Mouse (Mus musculus) neural tube, embryonic 13.5 days (tissue): ENCODE measurements around the gene Egfl8. TPM values are rescaled to one million over a fixed set of nuclear protein-coding genes. Genes with fewer than 3 reads are reported as not detected.
A peak's percentile ranks its signal among the peaks of the same experiment; 100 is the strongest.

Experiments used
- ATAC-seq: fragments of 200-750 bp; cut with Nextera tagmentation; 2 replicates; pipeline ENCODE4 v1.8.0; 2017; ENCODE audit warnings: low read depth, mild to moderate bottlenecking, moderate TSS enrichment, moderate library complexity
- H3K27ac ChIP-seq: fragments of 300-500 bp; sonication (generic); replicated peaks from 2 replicates; pipeline ENCODE4 v1.5.1; 2015; ENCODE audit warnings: moderate library complexity, mild to moderate bottlenecking, inconsistent platforms
- H3K27me3 ChIP-seq: fragments of 300-500 bp; sonication (generic); 2 replicates; pipeline ENCODE4 v1.6.1; 2015; ENCODE audit warnings: mild to moderate bottlenecking, inconsistent platforms
- H3K36me3 ChIP-seq: fragments of 300-500 bp; sonication (generic); 2 replicates; pipeline ENCODE4 v1.6.1; 2015; ENCODE audit warnings: mild to moderate bottlenecking, inconsistent platforms
- H3K4me1 ChIP-seq: fragments of 300-500 bp; sonication (generic); replicated peaks from 2 replicates; pipeline ENCODE4 v1.6.1; 2015; ENCODE audit warnings: inconsistent platforms
- H3K4me2 ChIP-seq: fragments of 300-500 bp; sonication (generic); 2 replicates; pipeline ENCODE4 v1.6.1; 2015; ENCODE audit warnings: inconsistent platforms, mild to moderate bottlenecking, moderate library complexity
- H3K4me3 ChIP-seq: fragments of 300-500 bp; sonication (generic); 2 replicates; pipeline ENCODE4 v1.5.1; 2015; ENCODE audit warnings: mild to moderate bottlenecking, inconsistent platforms
- H3K9ac ChIP-seq: fragments of 300-500 bp; sonication (generic); 2 replicates; pipeline ENCODE4 v1.6.1; 2015; ENCODE audit warnings: moderate library complexity, mild to moderate bottlenecking, inconsistent platforms
- H3K9me3 ChIP-seq: fragments of 300-500 bp; sonication (generic); 2 replicates; pipeline ENCODE4 v1.6.1; 2016; ENCODE audit warnings: inconsistent platforms
- WGBS: fragments of 180-500 bp; shearing (Covaris S2); methylation state at CpG from one replicate; pipeline ENCODE4 v1.1.7; 2015; 5-methylcytosine and 5-hydroxymethylcytosine counted together
- polyA plus RNA-seq: library from polyadenylated mRNA; unstranded; fragments of >200 nt; fragmentation: Nextera tagmentation; extraction: Ambion mirVana; gene quantifications from 2 replicates; pipeline ENCODE4 v1.2.1, GENCODE M21; 2015

Egfl8 gene
- polyA plus RNA-seq, 1 experiment from 2014 or later = 28.4 TPM

DNA sequence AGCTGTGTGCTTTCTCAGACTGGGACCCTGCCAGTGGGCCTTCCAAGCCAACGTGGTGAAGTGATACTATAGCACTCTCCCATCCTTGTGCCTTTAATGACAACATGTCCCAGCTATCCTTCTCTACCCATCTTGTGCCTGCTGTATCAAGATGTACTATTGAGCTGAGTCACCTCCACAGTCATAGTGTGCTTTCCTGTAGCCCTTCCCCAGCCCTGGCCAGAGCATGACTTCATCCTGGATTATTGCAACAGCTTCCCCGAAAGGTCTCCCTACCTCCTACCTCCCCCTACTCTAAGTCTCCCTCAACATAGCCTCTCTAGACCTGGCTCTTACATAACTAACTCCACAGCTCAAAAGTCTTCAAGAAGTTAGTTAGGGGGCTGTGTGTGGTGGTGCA lies 19.9 kb upstream of the Egfl8 start:
- no peaks in the 10 kb centered on the region for H3K36me3 ChIP-seq
- H3K27me3 ChIP-seq = peaks cover 39% of the 10 kb centered on the region
- H3K4me3 ChIP-seq = no peak overlapping the region
- H3K27ac ChIP-seq = no peak overlapping the region
- H3K9me3 ChIP-seq = no peaks in the 10 kb centered on the region
- no peak for ATAC-seq
- no peak overlapping the region for H3K9ac ChIP-seq
- no peak overlapping the region for H3K4me2 ChIP-seq
- peaks cover 27% of the 10 kb centered on the region for H3K4me1 ChIP-seq
- WGBS = 72% methylated on average over 2 of the region's 2 CpGs

DNA sequence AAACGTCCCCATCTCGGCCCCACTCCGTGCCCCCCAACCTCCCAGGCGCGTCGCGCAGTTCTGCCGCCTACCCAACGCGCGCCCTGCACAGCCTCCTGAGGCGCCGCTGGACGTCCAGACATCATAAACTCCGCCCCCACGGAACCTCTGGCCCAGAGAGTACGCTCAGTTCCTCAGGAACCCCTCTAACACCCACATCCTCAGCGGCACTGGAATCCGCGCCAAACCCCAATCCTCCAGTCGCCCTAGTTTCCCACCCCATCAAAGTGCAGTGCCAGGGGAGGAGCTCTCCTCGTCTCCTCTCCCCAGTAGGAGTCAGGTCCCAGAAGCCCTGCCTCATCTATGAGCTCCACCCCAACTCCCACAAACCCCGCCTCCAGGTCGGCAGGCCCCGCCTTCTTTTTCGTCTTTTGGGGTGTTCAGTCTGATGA lies 16.5 kb upstream of the Egfl8 start:
- WGBS = 1% methylated on average over 26 of the region's 26 CpGs

DNA sequence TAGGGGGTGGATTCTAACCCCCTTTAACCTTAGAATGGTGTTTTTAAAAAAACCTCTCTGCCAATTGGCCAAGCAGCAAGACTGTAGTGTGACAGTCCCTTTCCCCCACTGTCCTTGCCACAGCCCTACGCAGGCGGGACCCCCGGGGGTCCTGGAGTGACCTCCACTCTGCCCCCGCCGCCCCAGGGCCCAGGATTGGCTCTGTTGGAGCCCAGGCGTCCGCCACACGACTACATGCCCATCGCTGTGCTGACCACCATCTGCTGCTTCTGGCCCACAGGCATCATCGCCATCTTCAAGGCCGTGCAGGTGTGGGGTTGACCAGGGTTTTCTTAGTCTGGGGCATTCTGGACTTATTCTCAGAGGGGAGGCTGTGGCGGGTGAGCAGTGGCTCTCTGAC lies 15.9 kb upstream of the Egfl8 start:
- peak overlapping the region; percentile 67 for H3K9ac ChIP-seq
- peaks cover 50% of the 10 kb centered on the region for H3K4me1 ChIP-seq
- no peak for ATAC-seq
- H3K9me3 ChIP-seq = no peaks in the 10 kb centered on the region
- H3K36me3 ChIP-seq = no peaks in the 10 kb centered on the region
- no peak overlapping the region for H3K27ac ChIP-seq
- H3K27me3 ChIP-seq = peaks cover 47% of the 10 kb centered on the region
- WGBS = 3% methylated on average over 12 of the region's 12 CpGs
- peak overlapping the region; percentile 75 for H3K4me2 ChIP-seq
- H3K4me3 ChIP-seq = peak overlapping the region; percentile 74

More for the DNA sequence above, 16.5 kb upstream of the Egfl8 start:
- Histone ChIP-seq H3K4me3 (peak overlapping the region; percentile 74), H3K36me3 (no peaks in the 10 kb centered on the region), H3K27ac (no peak overlapping the region), H3K27me3 (peaks cover 51% of the 10 kb centered on the region), H3K4me2 (peak overlapping the region; percentile 75), H3K9me3 (no peaks in the 10 kb centered on the region), H3K9ac (peak overlapping the region; percentile 67), H3K4me1 (peaks cover 49% of the 10 kb centered on the region)
- no peak for ATAC-seq

DNA sequence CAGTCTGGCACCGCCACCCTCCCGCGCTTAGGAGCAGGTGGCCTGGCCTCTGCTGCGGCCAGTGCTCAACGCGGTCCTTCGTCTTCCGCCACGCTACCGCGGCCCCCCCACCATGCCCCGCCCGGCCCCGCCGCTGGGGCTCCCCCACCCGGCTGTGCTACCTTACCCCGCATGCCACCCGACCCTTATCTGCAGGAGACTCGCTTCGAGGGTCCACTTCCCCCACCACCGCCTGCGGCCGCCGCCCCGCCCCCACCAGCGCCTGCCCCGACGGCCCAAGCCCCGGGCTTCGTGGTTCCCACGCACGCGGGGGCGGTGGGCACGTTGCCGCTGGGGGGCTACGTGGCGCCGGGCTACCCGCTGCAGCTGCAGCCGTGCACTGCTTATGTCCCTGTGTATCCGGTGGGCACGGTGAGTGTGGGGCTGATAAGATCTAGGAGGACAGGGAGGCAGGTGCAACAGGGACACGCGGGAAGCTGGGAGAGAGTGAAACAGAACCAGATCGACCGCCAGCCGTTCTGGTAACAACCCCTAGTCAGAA lies 15.1 kb upstream of the Egfl8 start:
- WGBS = 3% methylated on average over 42 of the region's 48 CpGs
- Histone ChIP-seq H3K27me3 (peaks cover 47% of the 10 kb centered on the region), H3K4me2 (peak overlapping the region; percentile 75), H3K27ac (no peak overlapping the region), H3K4me3 (peak overlapping the region; percentile 74), H3K9ac (peak overlapping the region; percentile 55), H3K36me3 (no peaks in the 10 kb centered on the region), H3K4me1 (peaks cover 58% of the 10 kb centered on the region), H3K9me3 (no peaks in the 10 kb centered on the region)
- ATAC-seq = no peak

DNA sequence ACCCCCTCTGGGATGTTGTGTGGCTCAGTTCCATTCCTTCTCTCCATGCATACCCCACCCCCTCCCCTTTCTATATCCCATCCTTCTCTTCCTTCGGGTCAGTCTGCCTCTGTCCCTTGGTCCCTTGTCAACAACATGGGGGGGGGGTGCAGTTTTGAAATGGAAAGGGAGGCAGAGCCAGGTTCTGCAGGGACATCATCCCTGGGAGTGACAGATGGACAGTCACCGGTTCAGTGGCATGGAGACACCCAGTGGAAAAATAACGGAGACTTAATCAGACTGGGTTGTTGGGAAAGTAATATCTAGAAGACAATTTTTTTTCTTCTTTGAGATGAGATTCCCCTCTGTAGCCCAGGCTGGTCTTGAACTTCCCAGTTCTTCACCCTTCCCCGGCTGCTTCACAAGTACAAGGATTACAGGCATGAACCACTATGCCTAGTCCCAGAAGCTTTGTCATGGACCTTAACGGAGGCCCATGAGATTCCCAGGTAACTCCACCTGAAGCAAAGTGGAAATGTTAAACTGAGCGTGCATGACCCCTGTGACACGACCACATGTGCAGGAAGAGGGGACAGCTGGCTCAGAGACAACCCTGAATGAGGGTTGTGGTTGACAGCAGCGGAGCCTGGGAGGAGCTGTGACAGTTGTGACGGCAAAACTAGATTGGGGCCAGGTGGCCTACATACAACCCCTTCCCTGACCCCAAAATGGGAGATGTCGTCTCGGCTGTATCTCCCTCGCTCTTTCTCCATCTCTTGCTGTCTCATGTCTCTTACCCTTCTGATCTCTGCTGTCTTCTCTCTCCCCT lies 14.2 kb upstream of the Egfl8 start:
- Histone ChIP-seq H3K9me3 (no peaks in the 10 kb centered on the region), H3K27me3 (peaks cover 47% of the 10 kb centered on the region), H3K27ac (0 out of 2 replicates have a peak overlapping the region, but pooled peaks have one; percentile 94), H3K36me3 (peaks cover 4% of the 10 kb centered on the region; the same call in 1 of the 2 replicates), H3K4me3 (peak overlapping the region; percentile 74), H3K4me1 (peaks cover 61% of the 10 kb centered on the region), H3K9ac (peak overlapping the region; percentile 80), H3K4me2 (peak overlapping the region; percentile 75)
- WGBS = 17% methylated on average over 12 of the region's 12 CpGs
- no peak for ATAC-seq

DNA sequence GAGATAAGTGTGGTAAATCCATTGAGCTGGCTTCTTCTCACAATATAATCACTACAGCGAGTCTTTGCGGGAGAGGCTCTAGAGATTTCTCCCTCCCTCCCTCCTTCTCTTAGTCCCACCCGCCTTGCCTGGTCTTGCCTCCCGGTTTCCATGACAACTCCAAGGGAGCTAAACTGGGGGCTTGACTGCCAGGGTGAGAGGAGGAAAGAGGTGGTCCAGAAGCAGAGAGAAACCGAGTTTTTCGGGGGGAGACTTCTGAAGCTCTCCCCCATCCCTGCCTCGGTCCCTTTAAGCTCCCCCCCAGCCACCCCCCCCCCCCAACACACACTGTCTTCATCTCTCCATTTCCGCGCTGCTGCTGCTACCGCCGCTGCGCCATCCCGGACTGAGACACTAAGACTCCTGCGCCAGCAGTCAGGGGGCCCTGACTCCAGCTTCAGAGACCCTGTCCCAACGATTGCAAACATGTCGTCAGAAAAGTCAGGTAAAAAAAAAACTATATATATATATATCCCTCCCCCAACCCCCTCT lies 13.5 kb upstream of the Egfl8 start, which contains the start of gene Prrt1:
Gene Prrt1 (plus strand): TSS at position 313 of the 531 bp plus-strand sequence.
- Histone ChIP-seq H3K9me3 (no peaks in the 10 kb centered on the region), H3K4me3 (peak within 1 kb of the TSS; percentile 74), H3K4me2 (peak within 1 kb of the TSS; percentile 75), H3K4me1 (peaks cover 61% of the 10 kb centered on the region), H3K27ac (peak within 1 kb of the TSS; percentile 94), H3K36me3 (peaks cover 5% of the 10 kb centered on the region; the same call in 1 of the 2 replicates), H3K27me3 (peaks cover 47% of the 10 kb centered on the region), H3K9ac (peak within 1 kb of the TSS; percentile 80)
- WGBS = 2% methylated on average over 16 of the region's 16 CpGs
- ATAC-seq = peak; percentile 19; the same call in 1 of the 2 replicates

DNA sequence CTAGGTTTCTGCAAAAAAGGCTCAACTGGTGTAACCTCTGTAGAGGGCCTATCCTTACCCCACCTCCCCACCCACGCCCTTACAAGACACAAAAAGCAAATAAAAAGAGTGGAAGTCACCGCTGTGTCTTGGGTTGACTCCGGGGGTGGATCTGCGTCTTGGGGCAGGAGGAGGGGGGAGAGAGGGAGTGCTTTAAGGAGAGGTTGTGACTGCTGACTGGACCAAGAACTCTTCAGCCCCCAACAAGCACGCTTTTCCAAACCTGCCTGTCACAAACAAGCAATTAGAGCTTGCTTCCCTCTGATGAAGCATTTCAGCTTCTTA lies 12.8 kb upstream of the Egfl8 start:
- Histone ChIP-seq H3K27me3 (peaks cover 41% of the 10 kb centered on the region), H3K9me3 (no peaks in the 10 kb centered on the region), H3K4me1 (peaks cover 61% of the 10 kb centered on the region), H3K4me2 (peak overlapping the region; percentile 75), H3K4me3 (peak overlapping the region; percentile 74), H3K27ac (peak overlapping the region; percentile 94), H3K36me3 (peaks cover 8% of the 10 kb centered on the region; the same call in 1 of the 2 replicates), H3K9ac (peak overlapping the region; percentile 80)
- no peak for ATAC-seq
- 18% methylated on average over 5 of the region's 5 CpGs for WGBS

DNA sequence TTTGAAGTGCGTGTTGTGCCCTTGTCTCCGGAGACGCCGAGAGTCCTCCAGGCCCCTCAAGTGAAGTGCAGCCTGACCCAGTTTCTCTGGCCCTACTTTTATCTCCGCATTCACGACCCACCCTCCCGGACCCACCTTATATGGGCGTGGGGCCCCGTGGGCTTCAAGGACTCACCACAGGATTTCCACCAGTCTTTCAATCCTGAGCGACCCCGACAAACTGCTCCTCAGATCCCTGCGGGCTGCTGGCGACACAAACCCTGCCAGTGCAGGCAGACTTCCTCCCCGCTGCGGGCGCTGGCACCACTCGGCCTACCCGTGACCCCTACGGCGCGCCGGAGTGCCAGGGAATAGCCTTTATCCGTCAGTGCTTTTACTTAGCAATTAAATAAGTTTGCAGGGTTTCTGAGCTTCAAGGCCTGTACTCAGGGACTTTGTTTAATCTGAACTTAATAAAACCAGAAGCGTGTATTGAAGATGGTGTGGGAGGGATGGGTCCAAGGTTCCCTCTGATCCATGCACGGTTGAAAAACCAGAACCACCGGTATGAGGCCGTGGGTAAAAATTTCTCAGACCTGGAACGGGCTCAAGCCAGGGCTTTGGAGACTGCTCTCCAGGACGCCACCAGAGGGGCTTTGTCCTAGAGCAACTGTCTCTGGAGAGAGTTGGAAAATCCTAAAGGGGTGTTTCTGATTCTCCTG lies 12.3 kb upstream of the Egfl8 start, which contains the start of gene Ppt2:
Gene Ppt2 (minus strand): TSS at position 568 of the 701 bp plus-strand sequence.
- peaks cover 13% of the 10 kb centered on the region for H3K36me3 ChIP-seq
- no peaks in the 10 kb centered on the region for H3K9me3 ChIP-seq
- peak; percentile 6; the same call in 1 of the 2 replicates for ATAC-seq
- peaks cover 36% of the 10 kb centered on the region for H3K27me3 ChIP-seq
- peak within 1 kb of the TSS; percentile 74 for H3K4me3 ChIP-seq
- H3K4me2 ChIP-seq = peak within 1 kb of the TSS; percentile 75
- peak within 1 kb of the TSS; percentile 80 for H3K9ac ChIP-seq
- peaks cover 61% of the 10 kb centered on the region for H3K4me1 ChIP-seq
- H3K27ac ChIP-seq = peak within 1 kb of the TSS; percentile 94
- 7% methylated on average over 29 of the region's 29 CpGs for WGBS

DNA sequence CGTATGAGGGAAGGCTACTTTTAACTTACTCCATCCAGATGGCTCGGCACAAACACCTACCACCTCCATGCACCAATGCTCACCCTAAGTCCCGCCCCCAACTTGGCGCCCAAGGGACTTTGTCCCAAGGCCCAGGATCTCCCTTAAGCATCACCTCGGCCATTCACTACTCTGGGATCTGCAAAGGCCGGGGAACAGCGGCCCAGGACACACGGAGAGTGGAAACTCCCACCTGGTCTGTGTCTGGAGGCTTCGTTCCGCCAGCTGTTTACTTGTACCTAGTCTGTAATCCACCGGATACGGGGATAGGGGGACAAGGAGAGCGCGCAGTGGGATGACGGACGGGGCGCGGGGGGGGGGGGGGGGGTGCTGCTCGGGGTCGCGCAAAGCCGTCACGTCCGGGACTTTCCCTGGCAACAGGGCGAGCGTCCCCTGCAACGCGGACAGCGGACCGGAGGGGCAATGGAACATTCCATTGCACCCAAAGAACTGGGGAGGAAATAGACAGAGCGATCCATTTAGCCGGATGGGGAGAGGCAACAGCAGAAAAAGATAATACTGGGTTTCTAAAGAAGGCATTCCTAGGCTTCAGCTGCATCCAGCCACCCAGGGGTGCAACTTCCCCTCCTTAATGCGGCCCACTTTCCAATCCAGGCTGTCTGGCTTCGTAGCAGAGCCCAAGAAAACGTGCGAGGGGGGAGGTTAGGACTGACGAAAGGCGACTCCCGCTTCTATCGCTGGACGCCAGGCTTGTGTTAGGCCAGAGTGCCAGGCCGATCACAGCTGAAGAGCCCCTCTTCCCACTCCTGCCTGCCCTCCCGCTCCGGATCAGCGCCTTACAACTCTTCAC lies 11.5 kb upstream of the Egfl8 start:
- peak overlapping the region; percentile 75 for H3K4me2 ChIP-seq
- H3K9me3 ChIP-seq = no peaks in the 10 kb centered on the region
- peaks cover 28% of the 10 kb centered on the region for H3K27me3 ChIP-seq
- H3K36me3 ChIP-seq = peaks cover 20% of the 10 kb centered on the region
- 1% methylated on average over 43 of the region's 45 CpGs for WGBS
- H3K9ac ChIP-seq = peak overlapping the region; percentile 80
- peak overlapping the region; percentile 94 for H3K27ac ChIP-seq
- H3K4me1 ChIP-seq = peaks cover 59% of the 10 kb centered on the region
- ATAC-seq = peak; percentile 76
- H3K4me3 ChIP-seq = peak overlapping the region; percentile 74

DNA sequence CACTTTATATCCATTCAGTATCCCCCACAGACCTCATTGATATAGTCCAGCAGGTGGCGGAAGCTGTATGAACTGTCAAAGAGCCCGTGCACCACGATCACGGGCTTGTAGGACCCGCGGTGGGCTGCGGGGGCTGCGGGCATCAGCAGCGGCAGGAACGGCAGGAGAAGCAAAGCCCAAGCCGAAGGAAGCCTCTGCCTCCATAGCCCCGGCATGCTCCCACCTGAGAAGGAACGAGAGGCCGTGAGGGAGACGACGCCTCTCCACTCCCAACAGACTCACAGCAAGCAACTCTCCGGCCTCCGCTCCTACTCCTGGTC lies 11.0 kb upstream of the Egfl8 start:
- Histone ChIP-seq H3K9ac (peak overlapping the region; percentile 80), H3K36me3 (peaks cover 25% of the 10 kb centered on the region), H3K4me1 (peaks cover 54% of the 10 kb centered on the region), H3K4me3 (peak overlapping the region; percentile 74), H3K4me2 (peak overlapping the region; percentile 75), H3K27me3 (peaks cover 23% of the 10 kb centered on the region), H3K27ac (peak overlapping the region; percentile 94), H3K9me3 (no peaks in the 10 kb centered on the region)
- 0% methylated on average over 18 of the region's 18 CpGs for WGBS
- ATAC-seq = peak; percentile 59

DNA sequence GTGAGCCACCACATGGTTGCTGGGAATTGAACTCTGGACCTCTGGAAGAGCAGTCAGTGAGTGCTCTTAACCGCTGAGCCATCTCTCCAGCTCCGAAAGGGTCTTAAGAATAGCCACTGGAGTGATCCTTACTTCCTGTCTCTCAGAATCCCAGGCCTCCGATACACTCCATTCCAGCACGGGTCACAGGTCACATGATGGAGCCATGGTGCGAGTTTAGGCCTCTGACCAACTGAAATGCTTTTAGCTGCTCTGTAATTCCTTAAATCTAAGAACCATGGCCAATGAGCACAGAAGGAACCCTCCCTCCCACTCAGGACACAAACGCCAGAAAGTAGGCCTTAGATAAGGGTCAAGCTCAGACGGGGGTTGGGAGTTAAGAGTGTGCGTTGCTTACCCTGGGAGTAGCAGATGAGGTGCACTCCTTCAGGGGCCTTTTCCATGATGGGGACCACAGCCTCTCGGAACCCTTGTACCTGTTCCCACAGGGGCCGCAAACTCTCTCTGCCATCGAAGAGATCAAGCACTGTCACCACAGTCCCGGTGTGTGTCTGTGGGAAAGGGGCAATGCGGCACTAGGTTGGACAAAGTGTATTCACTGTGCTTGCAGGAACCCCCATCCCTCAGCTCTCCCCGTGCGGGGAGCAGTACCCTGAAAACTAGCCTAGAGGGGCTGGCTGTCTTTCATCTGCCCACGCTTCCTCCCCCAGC lies 10.4 kb upstream of the Egfl8 start:
- WGBS = 53% methylated on average over 16 of the region's 16 CpGs
- peak overlapping the region; percentile 94 for H3K27ac ChIP-seq
- ATAC-seq = no peak

More for the DNA sequence above, 10.4 kb upstream of the Egfl8 start:
- peaks cover 30% of the 10 kb centered on the region for H3K36me3 ChIP-seq
- peak overlapping the region; percentile 80 for H3K9ac ChIP-seq
- H3K4me1 ChIP-seq = peaks cover 48% of the 10 kb centered on the region
- peak overlapping the region; percentile 75 for H3K4me2 ChIP-seq
- no peaks in the 10 kb centered on the region for H3K9me3 ChIP-seq
- peaks cover 17% of the 10 kb centered on the region for H3K27me3 ChIP-seq
- peak overlapping the region; percentile 74 for H3K4me3 ChIP-seq
